Mouse (Mus musculus) right cerebral cortex, postnatal 10 days (tissue): Measurements from ENCODE around the gene Ap2m1.
"Not testable (repeated sequence)": the region's sequence is repeated elsewhere in the genome, so short reads cannot be mapped to it uniquely, and the experiment has no call there.

Experiments used
- DNase-seq, 2 experiments: peaks; one replicate each; pipeline ENCODE4 v3.0.0; 2021; ENCODE audit warnings: low spot score in 2 of 2

Ap2m1 gene

DNA sequence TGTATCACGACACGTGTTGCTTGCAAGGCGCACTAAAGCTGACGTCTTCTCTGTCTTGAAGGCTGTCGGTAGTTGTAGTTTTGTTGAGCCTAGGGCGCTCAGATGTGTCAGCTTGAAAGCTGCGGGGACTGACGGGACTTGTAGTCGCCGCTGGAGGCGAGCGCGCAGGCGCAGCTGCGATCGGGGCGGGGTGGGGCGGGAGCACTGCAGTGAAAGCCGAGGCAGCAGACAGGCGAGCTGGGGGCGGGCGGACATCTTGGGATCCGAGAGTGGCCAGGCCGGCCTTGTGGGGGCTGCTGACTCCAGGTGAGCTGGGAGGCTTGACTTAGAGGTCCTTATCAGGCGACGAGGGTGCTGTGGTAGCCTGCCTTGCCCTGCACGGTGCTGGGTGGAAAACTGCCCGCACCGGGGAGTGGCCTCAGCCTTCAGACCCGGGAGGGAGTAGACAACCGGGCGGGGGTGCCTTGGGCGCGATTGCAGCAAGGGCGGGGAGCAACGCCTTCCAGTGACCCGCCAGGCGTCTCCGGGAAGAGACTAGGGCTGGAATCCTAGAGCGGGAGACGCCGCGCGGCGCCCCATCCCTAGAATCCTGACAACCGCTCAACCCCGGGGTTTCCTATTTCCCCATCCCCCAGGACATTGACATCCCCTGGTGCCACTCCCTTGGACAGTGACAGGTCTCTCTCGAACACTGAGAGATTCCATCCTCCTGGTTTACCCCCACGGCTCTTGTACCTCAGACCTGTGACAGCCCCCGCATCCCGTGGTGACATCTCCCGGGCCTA is at the start of gene Ap2m1:
Gene Ap2m1 (plus strand): TSS at position 183 of the 785 bp plus-strand sequence.
- peak; percentile 97 to 99 for DNase-seq

DNA sequence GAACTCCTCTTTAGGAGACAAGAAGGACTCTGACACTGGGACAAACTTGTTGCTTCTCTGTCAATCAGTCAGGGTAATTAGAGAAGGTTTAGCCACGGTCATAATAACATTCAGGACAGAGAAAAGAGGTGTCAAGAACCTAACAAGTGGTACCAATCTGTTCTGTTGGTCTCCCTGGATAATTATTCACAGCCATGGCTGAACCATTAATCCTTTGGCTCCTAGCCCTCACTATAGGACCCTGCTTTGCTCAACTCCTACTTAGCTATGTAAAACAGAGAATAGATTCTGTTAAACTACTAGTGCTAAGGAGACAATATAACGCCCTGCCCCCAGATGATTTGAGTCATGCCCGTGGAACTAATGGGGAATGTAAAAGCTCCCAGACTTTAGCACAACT is 49.2 kb upstream of the Ap2m1 start:
- DNase-seq, result no peak

DNA sequence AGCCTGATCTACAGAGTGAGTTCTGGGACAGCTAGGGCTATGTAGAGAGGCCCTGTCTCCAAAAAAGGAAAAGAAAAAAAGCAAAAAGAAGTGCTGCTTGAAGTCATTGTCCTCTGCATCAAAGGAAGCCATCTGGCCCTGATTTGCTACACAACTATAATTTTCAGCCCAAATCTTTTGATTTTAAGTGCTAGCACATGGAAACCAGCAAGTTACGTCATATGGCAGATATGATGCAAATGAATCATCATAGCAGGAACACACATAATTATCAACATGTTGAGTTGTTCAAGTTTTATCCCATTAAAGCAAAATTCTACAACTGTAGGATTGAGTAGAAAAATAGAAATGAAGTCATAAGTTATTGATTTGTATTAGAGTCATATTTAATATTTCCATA is 47.1 kb upstream of the Ap2m1 start:
- no peak for DNase-seq

DNA sequence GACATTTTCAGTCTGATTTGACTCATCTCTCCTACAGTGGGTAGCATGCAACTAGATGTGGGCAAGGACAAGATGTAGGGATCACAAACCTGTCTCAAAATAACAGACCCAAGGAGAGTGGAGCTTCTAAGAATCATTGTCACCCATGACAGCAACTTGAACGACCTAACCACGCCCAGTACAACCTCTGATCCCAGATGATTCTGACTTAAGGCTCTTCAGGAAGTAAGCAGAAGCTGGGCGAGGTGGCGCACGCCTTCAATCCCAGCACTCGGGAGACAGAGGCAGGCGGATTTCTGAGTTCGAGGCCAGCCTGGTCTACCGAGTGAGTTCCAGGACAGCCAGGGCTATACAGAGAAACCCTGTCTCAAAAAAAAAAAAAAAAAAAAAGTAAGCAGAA is 46.5 kb upstream of the Ap2m1 start:
- DNase-seq, result not testable (repeated sequence)

DNA sequence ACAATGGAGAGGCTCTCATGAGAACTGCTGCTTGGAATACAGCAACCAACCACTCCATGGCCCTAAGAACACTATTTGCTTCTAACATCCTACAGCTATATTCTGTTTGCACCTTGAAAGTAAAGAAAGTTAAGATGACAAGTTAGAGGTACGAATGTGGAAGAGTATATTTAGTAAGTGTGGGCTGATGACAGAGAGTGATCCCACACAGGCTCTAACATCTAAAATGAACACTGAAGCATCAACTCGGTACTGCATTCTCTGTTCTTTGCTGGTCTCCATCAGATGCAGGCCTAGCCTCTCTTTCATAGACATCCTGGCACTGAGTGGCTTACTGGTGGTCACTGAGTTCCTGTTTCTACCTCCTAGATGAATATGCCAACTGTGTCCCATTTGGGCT is 46.0 kb upstream of the Ap2m1 start:
- no peak for DNase-seq

DNA sequence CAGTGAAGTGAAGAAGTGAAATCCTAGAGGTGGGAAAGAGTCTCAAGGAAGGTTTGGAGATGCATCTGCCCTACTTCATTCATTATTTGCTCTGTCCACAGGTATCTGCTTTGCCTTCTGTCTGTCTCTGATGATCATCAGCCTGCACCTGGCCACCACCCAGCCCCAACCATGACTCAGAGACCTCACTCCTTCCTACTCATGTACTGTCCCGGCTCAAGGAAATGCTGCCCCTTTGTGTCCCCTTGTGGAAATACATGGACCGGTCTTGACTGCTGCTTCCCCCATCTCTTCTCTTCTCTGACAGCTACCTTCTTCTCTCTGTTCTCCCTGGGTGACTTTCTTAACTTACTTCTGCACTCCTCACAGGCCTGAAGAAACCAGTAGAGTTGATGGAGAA is 44.7 kb upstream of the Ap2m1 start:
- no peak for DNase-seq

DNA sequence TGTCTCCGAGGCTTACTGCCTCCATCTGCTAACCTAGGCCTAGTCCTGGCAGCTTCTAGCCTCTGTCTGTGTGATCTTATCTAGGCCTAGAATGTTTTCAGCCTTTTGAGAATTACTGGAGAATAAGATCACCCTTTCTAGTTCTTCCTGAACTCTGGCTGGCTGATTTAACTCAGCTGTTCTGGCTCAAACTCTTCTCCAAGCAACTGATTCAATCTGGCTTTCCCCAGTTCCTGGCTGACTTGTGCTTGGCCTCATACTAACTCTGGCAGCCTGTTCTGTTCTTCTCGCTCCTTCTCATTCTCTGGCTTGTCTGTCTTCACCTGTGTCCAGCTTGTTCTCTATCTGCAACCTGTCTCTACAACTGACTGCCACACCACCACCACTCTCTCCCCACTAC is 44.0 kb upstream of the Ap2m1 start:
- no peak for DNase-seq

DNA sequence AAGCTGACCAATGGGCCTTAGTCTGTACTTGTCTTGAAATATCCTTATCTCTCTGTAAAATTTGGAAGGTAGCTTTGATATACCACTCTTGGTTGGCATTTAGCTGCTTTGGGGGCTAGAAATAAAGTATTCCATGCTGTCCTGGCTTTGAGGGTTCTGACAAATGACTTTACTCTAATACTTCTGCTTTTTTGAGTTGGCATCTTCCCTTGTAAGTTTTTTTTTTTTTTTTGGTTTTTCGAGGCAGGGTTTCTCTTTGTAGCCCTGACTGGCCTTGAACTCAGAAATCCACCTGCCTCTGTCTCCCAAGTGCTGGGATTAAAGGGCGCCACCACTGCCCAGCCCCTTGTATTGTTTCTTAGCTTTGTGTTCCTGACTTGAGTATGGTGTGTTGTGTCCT is 41.8 kb upstream of the Ap2m1 start:
- DNase-seq, result no peak

DNA sequence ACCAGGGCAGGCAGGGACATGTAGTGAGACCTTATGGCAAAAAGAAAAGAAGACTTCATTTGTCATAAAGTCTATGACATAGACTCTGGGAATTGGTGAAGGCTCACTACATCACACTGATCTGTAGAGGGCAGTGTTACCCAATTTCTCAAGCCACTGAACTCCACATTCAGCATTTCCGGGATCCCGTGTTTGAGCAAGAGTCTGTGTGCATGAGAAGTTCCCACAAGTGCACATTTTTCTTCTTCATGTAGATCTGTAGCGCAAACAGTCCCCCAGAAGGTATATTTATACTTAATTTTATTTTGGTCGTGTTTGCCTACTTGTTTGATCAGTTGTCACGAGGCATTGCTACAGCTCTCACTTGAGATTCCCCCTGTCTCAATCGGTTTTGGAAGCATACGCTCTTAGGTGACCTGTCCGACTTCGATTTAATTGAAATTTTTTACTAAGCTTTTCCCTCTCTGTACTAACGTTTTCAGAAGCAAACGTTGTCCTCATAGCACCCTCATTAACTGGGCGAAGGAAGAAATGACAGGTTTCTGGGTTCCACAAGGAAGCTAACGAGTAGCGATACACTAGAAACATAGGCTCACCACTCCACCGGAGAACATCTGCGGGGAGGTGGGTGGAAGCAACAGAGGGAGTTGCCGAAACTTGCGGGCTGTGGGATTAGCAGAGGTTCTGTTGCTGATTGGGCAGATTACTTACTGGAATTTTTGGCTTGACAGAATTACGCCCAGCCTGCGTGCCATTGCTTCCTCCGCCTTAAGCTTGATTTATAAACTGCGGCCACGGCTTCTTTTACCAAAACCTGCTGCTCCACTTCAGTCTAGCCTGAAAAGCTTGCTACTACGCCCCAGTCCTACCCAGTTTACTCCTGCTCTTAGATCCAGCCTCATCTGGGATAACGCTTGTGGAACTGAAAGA is 38.3 kb upstream of the Ap2m1 start:
- peak; percentile 74 for DNase-seq

DNA sequence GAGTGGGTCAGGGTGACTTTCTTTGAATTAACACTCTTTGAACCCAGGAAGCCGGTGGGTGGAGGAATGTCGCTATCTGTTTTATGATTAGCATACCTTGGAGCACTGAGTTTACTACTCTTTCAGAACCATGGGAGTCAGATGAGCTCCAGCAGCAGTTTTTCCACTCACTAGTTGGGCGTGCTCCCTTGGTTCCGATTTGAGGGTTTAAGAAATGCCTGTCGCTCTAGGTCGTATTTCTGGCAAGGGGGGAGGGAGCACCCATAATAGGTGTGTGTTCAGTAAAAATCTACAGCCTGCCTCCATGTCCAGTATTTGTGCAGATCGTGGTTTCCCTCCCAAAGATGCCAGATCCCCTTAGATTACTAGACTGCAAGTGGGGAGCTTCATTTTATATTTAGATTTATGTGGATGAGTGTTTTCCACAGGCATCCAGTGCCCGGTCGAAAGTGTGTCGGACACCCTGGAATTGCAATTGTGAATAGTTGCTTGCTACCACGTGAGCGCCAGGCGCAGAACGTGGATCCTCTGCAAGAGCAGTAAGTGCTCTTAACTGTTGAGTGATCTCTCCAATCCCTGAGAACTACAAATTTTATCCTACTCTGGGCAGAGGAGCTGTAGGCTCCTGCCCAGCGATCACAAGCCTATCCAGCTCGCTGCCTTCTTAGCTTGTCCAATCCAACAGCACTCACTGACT is 37.1 kb upstream of the Ap2m1 start:
- no peak for DNase-seq

DNA sequence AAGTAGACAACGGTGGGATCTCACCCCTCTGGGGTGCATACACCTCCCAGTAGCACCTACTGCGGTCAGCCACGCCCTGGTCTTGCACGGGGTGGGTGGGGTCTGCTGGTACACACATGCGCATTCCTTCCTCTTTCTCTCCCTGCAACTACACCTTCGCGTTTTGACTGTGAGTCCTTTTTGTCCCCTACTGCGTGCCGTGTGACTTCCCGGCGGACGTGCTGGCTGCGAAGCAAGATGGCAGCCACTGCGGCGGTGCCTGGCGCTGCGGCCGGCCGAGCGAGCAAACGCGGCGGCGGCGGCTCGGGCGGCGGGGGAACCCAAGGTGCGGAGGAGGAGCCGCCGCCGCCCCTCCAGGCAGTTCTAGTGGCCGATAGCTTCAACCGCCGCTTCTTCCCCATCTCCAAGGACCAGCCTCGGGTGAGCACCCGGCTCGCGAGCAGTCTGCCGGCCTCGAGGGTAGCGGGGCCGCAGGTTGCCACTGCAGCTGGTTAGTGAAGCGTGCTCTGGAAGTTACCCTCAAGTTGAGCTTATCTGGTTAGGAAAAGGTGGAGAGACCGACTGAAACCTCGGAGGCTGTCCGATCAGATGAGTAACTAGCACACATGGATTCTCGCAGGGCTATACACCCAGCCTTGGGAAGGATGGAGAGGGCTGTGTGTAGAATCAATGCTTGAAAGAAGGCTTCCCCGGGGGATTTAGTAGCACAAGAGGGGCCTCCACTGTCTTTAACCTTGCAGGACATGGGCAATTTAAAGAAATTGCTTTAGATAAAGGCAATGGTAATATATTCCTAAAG is 36.4 kb upstream of the Ap2m1 start, which contains the start of gene Eif2b5:
Gene Eif2b5 (plus strand): TSS at position 141 of the 799 bp plus-strand sequence.
- DNase-seq, result peak; percentile 96 to 97

DNA sequence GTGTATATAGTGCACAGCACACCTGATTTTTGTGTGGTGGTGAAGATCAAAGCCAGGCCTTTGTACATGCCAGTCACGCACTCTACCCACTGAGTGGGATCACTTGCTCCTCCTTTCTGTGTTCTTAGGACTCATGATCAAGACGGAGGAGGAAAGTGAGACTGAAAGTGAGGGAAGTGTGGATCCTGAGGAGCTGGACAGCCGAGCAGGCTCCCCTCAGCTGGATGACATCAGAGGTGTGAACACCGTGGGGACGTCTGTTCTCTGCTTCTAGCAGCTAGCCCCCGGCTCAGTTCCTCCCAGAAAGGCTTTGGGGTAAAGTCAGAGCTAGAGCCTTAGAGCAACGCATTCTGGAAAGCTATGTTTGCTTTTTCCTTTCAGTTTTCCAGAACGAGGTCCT is 29.3 kb upstream of the Ap2m1 start:
- no peak for DNase-seq

DNA sequence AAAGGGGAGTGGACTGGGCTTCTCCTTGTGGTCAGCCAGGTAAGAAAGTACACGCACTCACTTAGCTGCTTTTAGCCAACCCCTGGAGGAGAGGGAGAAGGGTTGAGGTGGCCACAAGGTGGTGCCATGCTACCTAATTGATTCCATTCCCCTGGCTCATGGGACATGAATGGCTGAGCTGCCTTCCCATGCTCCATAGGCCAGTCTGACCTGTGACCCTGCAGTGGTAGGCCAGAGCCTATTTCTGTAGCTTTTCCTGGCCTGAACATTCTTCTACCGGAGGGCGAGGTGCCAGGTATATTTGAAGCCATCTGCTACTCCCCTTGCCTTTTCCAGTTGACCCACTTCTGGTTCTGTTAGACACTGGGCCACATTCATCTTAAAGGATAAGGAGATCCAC is 25.9 kb upstream of the Ap2m1 start:
- no peak for DNase-seq

DNA sequence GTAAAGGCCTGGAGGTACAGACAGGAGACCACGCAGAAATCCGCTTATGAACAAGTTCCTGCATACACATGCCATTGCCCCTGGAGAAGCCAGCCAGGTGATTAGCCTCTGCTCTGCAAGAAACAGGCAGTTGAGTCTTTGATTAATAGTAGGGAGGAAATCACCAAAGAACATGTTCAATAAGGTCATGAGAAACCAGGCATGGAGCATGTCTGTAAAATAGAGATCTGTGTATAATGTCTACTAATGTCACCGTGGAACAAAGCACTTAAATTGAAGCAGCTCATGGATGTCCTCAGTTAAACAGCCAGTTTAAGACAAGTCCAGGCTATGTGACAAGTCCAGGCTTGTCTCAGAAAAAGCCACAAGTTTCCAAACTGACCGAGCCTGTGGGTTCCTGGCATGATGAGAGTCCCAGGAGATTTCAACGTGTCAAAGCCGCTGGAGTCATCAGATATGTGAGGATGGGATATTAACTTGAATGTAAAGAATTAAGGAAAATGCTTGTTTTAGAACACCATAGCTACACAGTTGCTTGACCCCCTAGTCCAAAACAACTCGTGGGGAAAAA is 23.9 kb upstream of the Ap2m1 start:
- no peak for DNase-seq

DNA sequence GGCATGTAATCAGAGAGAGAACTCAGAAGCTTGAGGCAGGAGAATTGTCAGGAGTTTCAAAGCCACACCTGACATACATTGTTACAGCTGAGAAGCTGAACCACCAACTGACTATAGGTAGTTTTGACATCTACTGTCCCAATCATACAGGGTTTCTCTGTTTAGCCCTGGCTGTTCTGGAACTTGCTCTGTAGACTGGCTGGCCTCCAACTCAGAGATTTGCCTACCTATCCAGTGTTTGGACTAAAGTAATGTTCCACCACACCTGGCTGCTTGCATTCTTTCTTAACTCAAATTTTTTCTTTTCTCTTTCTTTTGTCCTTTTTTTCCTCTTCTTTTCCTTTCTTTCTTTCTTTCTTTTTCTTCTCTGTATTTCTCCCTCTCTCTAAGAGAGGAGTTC is 19.2 kb upstream of the Ap2m1 start:
- DNase-seq, result no peak

DNA sequence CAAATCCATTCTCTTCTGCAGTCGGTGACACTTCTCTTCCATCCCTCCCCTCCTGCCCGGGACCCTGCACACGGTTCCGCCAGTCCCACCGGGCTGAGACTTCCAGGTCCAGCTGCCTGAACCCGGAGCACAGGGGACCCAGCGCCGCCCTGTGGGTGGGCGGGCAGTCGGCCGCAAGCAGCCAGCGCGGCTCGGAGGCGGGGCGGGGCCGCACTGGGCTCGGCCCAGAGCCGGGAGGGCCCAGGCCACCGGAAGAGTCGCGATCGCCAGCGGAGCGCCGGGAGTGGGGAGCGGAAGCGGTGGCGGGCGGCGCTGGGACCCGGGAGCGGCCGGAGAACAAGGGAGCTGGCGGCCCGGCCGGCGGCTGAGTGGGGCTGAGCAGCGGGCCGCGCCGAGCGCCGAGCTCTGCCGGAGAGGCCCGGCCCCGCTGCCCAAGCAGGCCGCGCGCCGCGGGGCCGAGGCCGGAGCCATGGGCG is 18.5 kb upstream of the Ap2m1 start, which contains the start of gene Dvl3:
Gene Dvl3 (plus strand): TSS at position 257 of the 476 bp plus-strand sequence.
- DNase-seq, result peak; percentile 91 to 92

DNA sequence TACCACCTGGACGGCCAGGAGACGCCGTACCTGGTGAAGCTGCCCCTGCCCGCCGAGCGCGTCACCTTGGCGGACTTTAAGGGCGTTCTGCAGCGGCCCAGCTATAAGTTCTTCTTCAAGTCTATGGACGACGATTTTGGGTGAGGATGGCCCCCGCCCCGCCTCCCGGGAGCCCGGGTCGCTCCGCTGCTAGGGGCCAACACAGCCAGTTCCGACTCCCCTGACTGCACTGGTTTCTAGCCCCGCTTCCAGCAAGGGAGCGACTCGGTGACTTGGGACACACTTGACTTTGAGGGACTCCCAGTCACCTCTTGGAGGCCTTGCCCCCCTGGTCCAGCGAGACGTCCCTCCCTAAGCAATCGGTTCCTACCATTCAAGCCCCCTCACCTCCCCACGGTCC is 18.1 kb upstream of the Ap2m1 start:
- no peak for DNase-seq

DNA sequence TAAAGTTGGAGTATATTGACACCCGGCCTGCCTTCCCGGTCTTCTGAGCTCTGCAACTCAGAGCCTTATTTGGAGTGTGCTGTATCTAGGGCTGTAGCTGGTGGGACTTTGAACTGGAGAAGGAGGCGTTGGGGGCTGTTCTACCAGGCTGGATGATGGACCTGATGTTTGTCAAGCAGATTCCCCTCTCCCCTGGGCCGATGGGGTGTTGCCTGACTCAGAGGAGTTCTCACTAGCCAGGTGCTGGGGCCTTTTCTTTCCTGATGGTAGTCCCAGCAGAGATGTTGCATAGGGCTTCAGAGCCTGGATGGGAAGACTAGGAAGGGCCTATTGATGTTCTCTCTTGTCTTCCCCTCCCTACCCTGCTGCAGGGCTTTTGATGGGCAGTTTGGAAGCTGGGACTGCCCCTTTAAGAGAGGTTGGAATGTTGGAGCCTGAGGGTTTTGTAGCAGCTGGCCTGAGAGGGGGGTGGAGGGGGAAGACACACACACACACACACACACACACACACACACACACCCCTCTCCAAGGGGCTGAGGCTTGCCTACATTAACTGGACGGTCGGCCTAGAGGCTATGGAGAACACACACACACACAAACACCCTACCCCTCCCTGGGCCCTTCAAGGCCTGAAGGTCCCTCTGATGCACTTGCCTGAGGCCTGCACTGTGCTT is 17.4 kb upstream of the Ap2m1 start:
- no peak for DNase-seq

DNA sequence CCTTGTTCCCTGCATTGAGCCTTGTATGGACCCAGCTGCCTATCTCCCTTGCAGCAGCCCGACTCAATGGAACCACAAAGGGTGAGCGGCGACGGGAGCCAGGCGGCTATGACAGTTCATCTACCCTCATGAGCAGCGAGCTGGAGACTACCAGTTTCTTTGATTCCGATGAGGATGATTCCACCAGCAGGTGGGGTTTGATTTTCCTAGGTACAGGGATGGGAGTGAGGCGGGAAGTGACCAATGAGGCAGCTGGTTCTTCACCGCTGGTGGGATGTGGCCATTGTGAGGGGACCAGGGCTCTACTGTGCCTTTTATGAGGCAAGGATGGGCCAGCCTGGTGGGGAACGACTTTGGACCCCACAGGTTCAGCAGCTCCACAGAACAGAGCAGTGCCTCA is 11.4 kb upstream of the Ap2m1 start:
- DNase-seq, result no peak

DNA sequence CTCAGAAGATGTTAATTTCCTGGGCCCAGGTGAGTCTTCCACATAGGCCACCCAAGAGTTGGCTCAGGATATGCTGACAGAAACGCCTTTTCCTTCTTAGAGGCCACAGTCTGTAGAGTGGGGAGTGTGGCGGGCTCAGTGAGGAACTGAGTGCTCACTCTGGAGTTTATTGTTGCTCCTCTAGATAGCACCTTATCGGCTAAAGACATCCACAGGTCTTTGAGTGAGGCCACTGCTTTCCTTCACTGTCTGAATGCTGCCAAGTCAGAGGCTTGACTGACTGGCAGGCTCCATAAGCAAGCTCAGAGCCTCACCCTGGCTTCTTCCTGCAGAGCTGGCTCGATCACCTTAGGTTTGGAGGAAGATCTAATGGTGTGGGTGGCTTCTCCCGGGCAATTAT is 6.5 kb upstream of the Ap2m1 start:
- DNase-seq, result no peak
